Mouse (Mus musculus): Measurements from ENCODE around the gene Epha2. TPM values are rescaled to one million over a fixed set of nuclear protein-coding genes. Genes with fewer than 3 reads are reported as not detected.

Epha2 gene
- total RNA-seq, 2 experiments from 2014 or later, result 3.7 to 4.7 TPM

DNA sequence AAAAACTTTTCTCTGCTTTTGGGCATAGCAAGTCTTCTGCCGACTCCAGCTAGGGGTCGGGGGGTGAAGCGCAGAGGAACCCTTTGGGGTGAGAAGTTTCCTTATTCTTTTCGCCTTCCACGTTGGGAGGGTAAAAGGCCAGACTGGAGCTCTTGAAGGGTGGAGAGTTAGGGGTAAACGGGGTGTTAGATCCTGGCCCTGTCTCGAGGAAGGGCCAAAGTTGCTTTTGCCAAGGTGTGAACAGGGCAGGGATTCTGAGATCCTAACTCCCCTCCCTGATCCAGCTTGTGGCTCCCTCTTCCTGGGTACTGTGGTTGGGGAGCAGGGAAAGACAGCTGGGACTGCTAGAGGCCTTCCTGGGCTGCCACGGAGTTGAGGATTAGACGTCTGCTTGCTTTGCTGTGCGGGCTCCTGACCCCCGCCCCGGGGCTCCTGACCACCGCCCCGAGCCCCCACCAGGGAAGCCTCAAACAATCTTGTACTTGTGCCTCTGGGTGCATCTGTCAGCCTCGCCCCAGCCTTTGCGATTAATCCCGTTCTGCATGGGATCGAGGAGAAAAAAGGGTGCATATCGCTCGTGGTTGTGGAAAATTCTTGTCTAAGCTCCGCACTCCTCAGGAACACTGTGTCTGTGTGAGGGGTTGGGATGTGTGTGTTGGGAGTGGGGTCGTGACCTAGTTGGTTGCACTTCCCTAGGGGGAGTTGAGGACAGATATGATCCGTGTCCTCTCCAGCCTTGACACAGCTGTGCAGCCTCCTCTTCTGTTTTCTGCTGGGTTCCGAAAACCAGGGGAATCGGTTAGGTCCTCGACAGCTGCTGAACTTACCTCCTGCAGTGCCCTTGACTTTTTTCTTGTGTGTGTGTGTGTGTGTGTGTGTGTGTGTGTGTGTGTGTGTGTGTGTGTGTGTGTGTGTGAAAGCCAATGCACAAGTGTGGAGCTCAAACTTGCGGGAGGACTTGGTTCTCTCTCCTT lies 1.7 kb downstream of the Epha2 start:
- no peak for DNase-seq (ENCODE audit: low spot score in 2 of 2)

DNA sequence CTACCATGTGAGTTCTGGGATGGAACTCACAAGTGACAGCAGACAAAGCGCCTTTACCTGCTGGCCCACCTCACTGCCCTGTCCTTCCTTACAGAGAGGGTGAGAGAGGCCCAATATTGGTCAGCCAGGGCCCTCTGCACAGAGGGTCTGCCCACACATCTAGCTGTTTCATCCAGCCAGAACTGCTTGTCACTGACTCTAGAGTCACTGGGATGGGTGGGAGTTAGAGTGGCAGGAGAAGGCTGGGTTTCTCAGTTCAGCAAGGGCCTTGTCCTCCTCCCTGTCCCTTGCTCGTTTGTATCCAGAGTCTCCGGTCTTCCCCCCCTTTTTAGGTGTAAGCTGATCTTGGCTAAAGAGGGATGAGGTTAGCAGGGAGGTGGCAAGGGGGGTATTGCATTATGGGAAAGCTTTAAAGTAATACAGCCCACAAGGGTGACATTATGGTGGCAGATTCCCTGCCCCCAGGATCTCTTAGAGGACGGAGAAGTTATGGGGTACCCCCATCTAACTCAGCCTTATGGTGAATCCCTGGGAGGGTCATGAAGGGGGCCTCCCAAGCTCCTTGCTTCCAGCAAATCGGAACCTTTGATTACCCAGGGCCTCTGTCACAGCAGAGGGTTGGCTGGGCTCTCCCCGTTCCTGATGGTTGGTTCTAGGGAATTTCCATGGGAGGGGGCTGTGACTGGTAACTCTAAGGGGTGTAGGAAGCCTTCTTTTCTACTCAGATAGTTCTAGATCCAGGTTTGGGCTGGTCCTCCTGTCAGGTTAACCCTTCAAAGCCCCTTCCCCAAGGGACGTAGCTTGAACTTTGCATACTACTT lies 2.6 kb downstream of the Epha2 start:
- DNase-seq (ENCODE audit: low spot score in 2 of 2), result no peak

DNA sequence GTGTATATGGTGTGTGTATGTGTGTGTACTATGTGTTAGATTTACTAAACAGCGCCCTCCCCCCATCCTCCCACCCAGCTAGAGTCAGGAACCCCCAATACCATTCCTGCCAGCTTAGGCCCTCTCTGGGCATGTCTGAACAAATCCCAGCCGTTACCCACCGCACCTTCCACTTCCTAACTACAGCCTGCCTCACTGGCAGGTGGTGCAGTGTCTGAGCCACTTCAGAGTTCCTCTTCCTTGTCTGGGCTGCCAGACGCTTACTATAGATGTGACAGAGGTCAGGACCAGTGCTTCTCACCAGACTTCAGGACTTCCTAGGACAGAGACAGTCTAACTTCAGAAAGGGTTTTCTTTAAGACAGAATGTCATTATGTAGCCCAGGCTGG lies 3.2 kb downstream of the Epha2 start:
- no peak for DNase-seq (ENCODE audit: low spot score in 2 of 2)

DNA sequence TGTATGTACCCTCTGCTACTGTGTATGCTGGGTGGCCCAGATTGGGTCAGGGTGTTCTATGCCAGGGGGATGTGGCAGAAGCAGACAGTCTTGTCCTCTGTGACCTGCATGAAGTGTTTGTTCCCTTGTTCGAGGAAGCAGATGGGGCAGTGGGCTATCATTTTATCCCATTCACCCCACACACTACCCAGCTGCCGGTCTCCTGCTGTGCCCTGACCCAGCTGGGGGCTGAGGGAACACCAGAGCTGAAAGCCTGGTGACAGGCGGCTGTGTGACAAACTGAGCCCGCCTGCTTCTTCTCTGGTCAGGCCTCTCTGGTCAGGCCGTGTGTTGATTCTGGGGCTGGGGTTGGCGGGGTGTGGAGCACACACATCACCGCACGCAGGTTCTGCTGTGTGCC lies 5.0 kb downstream of the Epha2 start:
- no peak for DNase-seq (ENCODE audit: low spot score in 2 of 2)

DNA sequence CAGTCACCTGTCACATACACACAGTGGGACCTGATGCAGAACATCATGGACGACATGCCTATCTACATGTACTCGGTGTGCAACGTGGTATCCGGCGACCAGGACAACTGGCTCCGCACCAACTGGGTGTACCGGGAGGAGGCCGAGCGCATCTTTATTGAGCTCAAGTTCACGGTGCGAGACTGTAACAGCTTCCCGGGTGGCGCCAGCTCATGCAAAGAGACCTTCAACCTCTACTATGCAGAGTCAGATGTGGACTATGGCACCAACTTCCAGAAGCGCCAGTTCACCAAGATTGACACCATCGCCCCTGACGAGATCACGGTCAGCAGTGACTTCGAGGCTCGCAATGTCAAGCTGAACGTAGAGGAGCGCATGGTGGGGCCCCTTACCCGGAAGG lies 7.3 kb downstream of the Epha2 start:
- DNase-seq (ENCODE audit: low spot score in 2 of 2), result no peak

DNA sequence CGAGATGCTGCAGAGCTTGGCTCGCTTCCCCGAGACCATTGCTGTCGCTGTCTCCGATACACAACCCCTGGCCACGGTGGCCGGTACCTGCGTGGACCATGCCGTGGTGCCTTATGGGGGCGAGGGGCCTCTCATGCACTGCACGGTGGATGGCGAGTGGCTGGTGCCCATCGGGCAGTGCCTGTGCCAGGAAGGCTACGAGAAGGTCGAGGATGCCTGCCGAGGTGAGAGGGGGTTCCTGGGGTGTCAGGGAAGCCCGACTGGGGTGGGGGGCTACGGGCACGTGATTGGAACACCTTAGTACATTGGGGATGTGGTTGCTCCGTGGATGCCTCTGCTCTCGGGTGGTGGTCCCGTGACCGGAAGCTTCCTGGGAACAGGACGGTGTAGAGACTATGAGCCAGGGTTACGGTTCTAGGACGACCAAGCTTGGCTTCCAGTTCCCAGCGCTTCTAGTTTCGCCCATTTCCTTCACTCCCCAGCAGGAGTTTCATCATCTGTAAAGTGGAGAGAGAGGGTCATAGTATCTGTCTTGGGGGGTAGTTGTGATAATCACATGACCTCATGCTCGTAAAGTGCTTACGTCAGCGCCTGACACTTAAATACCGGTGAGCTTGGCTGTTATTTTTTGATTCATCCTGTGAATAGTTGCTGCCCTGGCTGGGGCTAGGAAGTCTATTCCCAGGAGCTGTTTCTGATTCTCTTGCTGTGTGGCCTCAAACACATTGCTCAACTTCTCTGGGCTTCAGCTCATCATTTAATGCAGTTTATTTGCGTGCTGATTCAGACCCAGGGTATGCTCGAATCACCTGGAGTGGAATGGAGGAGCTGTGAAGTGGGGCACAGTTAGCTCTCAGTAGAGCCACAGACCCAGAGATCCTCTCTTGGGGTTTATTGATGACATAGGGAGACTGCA lies 8.1 kb downstream of the Epha2 start:
- DNase-seq (ENCODE audit: low spot score in 2 of 2), result no peak

DNA sequence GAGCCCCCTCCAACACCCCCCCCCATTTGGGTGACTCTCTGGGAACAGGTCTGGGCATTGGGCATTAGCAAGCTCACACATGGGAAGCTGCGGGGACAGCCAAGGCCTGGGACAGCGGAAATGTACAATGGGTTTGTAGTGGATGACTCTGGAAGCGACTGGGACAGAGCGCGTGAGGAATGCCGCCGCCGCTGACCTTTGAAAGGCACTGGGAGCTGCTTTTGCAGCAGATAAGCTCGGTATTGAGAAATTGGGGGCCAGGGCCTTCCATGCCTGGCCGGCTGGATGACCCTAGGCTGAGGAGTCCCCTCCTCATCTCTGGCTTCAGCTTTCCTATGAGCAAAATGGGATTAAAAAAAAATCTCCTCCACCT lies 8.7 kb downstream of the Epha2 start:
- no peak for DNase-seq (ENCODE audit: low spot score in 2 of 2)

DNA sequence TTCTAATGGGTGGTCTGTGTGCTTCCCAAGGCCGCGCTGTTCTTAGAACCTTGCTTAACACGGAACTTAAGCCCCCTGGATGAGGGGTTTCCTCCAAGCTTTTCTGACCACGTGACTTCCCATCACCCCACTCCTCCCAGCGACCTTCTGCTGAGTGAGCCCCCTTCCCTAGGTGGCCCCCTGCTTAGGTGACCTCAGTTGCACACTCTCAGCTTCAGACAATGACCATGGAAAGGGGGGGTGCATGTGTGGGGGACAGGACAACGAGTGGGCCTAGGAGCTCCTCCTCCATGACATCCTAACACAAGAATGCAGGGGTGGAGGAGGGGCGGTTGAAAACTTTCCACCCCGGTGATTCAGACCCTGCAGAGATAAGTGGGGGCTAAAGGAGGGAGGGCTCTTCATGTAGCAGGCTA lies 9.2 kb downstream of the Epha2 start:
- DNase-seq (ENCODE audit: low spot score in 2 of 2), result peak in 1 of 2 experiments; percentile 59

DNA sequence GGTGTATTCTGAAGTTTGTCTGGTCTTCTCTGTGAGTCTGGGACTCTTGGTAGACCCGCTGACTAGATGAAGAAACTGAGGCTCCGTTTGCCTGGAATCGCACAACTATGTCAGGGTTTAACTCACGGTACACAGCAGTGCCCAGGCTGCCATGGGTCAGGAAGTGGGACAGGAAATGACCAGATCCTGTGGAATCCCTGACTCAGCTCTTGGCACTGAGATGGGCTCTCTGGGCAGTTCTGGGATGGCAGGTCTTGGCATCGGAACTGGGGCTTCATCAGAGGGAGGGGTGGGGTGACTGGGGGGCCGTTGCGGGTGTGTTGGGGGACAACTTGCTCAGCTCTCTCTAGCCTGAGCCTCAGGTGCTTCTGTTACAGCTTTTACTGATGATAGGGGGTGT lies 10.0 kb downstream of the Epha2 start:
- DNase-seq (ENCODE audit: low spot score in 2 of 2), result no peak

DNA sequence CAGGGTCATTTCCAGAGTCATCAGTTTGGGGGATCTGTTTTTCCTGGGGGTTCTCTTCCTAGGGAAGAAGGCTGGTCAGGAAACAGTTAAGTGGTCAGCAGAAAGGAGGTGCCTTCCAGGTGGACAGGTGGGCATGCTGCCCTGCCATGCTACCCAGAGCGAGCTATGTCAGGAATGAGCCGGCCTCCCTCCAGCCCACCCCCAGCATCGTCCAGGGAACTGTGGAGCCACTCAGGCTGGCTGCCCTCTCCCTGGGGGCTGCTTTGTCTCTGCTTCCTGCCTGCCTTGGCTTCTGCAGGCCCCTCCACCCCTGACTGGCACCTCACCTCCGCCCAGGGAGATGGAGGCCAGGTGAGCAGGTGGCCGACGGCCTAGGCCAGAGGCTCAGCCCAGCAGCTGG lies 10.5 kb downstream of the Epha2 start:
- DNase-seq (ENCODE audit: low spot score in 2 of 2), result no peak

DNA sequence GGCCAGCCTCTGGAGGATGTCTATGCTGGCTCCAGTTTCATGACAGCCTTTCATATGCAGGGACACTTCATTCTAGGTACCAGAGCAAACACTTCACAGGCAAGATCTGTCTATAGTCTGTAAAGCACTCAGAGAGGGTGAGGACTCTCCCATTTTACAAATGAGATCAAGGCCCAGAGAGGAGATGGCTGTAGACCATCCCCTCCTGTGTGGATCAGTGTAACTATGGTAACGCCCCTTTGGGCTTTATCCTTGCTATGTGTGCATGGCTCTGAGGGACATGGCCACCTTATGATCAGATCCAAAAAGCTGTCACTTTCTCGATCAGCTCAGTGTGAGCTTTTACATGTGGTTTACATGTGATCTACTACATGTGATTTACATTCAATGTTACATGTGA lies 10.9 kb downstream of the Epha2 start:
- no peak for DNase-seq (ENCODE audit: low spot score in 2 of 2)

DNA sequence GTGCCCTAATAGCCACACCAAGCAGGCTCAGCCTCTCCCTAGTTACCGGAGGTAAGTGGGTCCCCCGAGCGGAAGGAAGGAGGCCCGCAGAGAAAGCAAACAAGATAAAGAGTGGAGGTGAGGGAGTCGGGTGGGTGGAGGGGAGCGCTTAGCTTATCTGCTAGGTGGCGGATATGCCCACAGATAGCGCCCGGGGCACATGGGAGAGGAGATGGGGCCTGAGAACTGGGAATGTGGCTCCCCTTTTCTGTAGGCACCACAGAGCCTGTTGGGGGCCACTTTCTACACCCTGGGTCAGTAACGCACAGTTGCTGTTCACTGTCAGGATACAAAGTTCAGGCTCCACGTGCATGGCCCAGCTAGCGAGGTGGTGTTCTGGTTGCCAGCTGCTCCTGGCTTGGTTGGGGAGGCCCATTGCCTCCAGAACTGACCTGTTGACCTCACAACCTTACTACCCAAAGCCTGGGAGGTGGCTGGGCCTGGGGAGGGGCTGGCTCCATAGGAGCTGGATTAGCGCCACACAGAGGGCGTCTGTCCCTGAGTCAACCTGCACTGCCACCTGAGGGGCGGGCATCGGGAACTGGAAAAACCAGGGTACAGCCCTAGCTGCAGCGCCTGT lies 11.6 kb downstream of the Epha2 start:
- DNase-seq (ENCODE audit: low spot score in 2 of 2), result no peak

DNA sequence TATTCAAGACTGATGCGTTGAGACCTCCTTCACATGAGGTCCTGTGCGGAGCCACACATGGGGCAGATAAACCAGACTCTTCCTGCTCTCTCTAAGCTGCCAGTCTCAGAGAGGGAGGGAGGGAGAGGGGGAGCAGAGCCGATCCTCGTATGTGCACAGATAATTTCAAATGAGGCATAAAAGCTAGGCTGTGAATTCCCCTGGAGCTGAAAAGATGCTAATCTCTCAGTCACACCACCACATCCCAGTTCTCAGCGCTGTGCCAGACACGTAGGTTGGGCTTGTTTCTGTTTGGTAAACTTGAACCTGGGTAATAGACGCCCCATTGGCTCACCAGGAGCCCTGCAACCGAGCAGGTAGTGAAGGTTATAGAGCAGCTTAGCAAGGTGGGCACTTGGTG lies 12.4 kb downstream of the Epha2 start:
- DNase-seq (ENCODE audit: low spot score in 2 of 2), result no peak

DNA sequence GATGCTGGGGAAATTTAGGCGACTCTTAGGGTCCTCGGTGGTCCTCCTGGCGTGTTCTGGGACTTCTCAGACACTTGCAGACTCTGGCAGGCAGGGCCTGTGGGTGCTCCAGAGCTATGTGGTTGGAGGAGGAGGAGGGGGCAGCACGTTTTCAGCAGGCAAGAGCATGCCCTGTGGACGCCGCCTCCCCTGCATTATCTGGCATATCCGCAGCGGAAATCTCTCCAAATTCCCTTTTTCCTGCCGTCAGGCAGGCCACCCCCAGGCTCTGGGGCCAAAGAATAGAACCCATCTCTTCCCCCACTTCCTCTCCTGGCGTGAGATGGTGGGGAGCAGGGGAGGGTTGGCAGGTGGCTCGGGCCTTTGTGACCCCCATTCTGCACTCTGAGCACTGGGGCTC lies 12.9 kb downstream of the Epha2 start:
- DNase-seq (ENCODE audit: low spot score in 2 of 2), result no peak

DNA sequence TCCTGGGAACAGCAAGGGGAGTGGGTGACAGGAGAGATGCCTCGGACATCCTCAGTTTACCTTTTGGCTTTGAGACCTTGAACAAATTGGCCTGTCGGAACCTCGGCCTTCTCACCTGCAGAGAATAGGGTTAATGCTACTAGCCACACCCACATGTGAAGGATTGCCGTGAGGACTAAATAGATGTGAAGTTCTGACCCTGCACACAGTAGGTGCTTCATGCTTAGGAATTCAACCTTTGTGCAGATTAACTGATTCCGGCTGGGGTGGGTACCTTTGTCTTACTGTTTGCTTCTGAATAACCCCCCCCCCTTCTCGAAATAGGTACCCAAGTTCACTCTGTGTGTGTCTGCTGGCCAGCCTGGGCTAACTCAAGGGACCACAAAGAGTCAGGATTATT lies 13.7 kb downstream of the Epha2 start:
- no peak for DNase-seq (ENCODE audit: low spot score in 2 of 2)

DNA sequence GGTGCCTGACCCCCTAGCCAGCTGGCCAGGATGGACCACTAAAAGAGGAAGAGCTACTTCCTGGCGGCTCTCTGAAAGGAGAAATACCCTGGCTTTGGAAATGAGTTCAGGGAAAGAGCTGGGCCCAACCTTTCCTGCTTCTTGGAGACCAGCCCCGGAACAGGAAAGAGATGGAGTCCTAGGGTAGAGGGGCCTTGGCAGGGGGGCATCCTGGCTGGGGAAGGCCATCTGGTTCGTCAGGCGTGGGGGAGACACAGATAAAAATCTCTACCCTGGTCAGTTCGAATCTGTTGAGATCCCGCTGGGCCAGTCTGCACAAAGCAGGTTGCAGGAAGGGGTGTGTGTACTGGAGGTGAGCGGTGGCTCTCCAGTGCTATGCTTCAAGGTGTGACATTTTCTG lies 15.0 kb downstream of the Epha2 start:
- no peak for DNase-seq (ENCODE audit: low spot score in 2 of 2)

DNA sequence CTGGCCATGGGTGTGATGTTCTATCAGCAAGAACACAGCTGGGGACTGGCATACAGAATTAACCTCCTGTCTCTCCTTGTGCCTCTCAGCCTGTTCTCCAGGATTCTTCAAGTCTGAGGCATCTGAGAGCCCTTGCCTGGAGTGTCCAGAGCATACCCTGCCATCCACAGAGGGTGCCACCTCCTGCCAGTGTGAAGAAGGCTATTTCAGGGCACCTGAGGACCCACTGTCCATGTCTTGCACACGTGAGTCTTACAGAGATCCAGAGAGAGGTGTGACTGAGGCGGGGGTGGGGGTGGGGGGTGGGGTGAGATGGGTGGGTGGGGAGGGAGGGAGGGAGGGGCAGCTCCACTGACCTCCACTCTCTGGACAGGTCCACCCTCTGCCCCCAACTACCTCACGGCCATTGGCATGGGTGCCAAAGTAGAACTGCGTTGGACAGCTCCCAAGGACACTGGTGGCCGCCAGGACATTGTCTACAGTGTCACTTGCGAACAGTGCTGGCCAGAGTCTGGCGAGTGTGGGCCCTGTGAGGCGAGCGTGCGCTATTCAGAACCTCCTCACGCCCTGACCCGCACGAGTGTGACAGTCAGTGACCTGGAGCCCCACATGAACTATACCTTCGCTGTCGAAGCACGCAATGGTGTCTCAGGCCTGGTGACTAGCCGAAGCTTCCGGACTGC lies 15.6 kb downstream of the Epha2 start:
- no peak for DNase-seq (ENCODE audit: low spot score in 2 of 2)

DNA sequence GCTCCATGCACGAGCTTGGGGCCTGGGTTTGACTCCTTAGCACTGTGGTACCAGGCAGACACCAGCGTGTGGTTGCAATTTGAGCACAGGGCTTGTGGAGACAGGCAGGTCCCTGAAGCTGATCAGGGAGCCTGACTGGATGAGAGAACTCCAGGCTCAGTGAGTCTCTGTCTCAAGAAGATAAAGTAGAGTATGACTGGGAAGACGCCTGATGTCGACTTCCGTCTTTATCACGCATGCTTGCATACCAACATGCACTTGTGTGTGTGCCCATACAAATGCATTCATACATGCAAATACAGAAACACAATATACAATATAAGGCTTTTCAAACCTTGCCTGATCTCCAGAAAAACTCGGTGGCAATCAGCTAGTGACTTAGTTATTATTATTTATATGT lies 16.9 kb downstream of the Epha2 start:
- no peak for DNase-seq (ENCODE audit: low spot score in 2 of 2)

DNA sequence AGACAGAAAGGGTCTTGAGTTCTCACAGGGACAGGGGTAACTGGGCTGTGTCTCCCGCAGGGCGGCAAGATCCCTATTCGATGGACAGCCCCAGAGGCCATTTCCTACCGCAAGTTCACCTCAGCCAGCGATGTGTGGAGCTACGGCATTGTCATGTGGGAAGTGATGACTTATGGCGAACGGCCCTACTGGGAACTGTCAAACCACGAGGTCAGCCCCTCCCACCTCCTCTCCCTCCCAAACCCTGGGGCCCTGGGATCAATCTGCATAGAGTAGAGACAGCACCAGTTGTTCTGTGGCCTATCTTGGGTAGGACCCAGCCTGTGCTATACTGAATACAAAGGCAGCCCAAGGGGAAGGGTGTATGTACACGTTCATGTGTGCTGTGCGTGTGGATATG lies 21.5 kb downstream of the Epha2 start:
- no peak for DNase-seq (ENCODE audit: low spot score in 2 of 2)

DNA sequence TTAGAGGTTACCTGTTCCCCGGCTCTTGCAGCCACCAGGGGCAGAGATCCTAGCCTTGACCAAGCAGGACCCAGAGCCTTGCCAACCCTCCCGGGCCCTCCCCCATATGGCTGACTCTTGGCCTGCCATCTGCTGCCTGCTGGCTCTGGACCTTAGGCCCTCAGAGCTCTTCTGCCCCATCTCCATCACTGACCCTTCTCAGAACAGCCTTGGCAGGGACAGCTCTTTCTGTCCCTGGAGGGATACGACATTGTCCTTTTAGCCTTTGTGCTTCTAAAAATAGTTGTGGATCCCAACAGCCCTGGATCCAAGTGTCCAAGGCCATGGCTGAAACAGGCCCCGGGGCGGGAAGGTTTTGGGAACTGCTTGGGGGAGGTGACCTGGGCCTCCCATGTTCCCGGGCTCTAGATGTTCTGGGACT lies 23.7 kb downstream of the Epha2 start:
- DNase-seq (ENCODE audit: low spot score in 2 of 2), result no peak

Data from gastrocnemius, postnatal 4 days (tissue).